Mouse (Mus musculus) forebrain, embryonic 16.5 days (tissue): ENCODE results near the gene Necap1. TPM values are rescaled to one million over a fixed set of nuclear protein-coding genes. Genes with fewer than 3 reads are reported as not detected.
A peak's percentile ranks its signal among the peaks of the same experiment; 100 is the strongest.

Experiments
- ATAC-seq: fragments of 200-750 bp; cut with Nextera tagmentation; 2 replicates; pipeline ENCODE4 v1.8.0; 2017; ENCODE audit warnings: mild to moderate bottlenecking, moderate library complexity
- H3K27ac ChIP-seq: fragments of 300-500 bp; sonication (generic); 2 replicates; pipeline ENCODE4 v1.5.1; 2014; ENCODE audit warnings: low read length, control low read depth
- H3K27me3 ChIP-seq: fragments of 300-500 bp; sonication (generic); replicated peaks from 2 replicates; pipeline ENCODE4 v1.6.1; 2014; ENCODE audit warnings: low read length; ENCODE audit not compliant: control insufficient read depth, insufficient read depth
- H3K36me3 ChIP-seq: fragments of 300-500 bp; sonication (generic); 2 replicates; pipeline ENCODE4 v1.6.1; 2014; ENCODE audit not compliant: control insufficient read depth, insufficient read depth
- H3K4me1 ChIP-seq: fragments of 300-500 bp; sonication (generic); replicated peaks from 2 replicates; pipeline ENCODE4 v1.6.1; 2014; ENCODE audit warnings: low read length; ENCODE audit not compliant: control insufficient read depth, insufficient read depth
- H3K4me2 ChIP-seq: fragments of 300-500 bp; sonication (generic); 2 replicates; pipeline ENCODE4 v1.6.1; 2014; ENCODE audit warnings: mild to moderate bottlenecking, low read length, control low read depth
- H3K4me3 ChIP-seq: fragments of 300-500 bp; sonication (generic); replicated peaks from 2 replicates; pipeline ENCODE4 v1.5.1; 2014; ENCODE audit warnings: mild to moderate bottlenecking, low read length, control low read depth
- H3K9ac ChIP-seq: fragments of 300-500 bp; sonication (generic); replicated peaks from 2 replicates; pipeline ENCODE4 v1.6.1; 2014; ENCODE audit warnings: low read depth, low read length, control low read depth
- H3K9me3 ChIP-seq: fragments of 300-500 bp; sonication (generic); 2 replicates; pipeline ENCODE4 v1.6.1; 2016; ENCODE audit warnings: low read length; ENCODE audit not compliant: control insufficient read depth
- WGBS: fragments of 180-500 bp; shearing (Covaris S2); extraction: QIAGEN DNeasy Blood & Tissue Kit; methylation state at CpG from one replicate; pipeline ENCODE4 v1.1.7; 2014; 5-methylcytosine and 5-hydroxymethylcytosine counted together
- polyA plus RNA-seq: library from polyadenylated mRNA; unstranded; fragments of >200 nt; fragmentation: Nextera tagmentation; extraction: Ambion mirVana; gene quantifications from 2 replicates; pipeline ENCODE4 v1.2.1, GENCODE M21; 2015

The Necap1 gene
- polyA plus RNA-seq, 1 experiment from 2014 or later = 139 TPM

- Histone ChIP-seq H3K4me3 (no peak overlapping the region), H3K27me3 (no peaks in the 10 kb centered on the region), H3K36me3 (no peaks in the 10 kb centered on the region), H3K9me3 (no peaks in the 10 kb centered on the region), H3K27ac (no peak overlapping the region), H3K4me2 (no peak overlapping the region), H3K4me1 (no peaks in the 10 kb centered on the region), H3K9ac (no peak overlapping the region)
- ATAC-seq = no peak
- WGBS = 87% methylated on average over 2 of the region's 2 CpGs
Observed at GRCm38 (mm10) chr6:122852696-122853095, 21.6 kb upstream of the Necap1 start.

DNA sequence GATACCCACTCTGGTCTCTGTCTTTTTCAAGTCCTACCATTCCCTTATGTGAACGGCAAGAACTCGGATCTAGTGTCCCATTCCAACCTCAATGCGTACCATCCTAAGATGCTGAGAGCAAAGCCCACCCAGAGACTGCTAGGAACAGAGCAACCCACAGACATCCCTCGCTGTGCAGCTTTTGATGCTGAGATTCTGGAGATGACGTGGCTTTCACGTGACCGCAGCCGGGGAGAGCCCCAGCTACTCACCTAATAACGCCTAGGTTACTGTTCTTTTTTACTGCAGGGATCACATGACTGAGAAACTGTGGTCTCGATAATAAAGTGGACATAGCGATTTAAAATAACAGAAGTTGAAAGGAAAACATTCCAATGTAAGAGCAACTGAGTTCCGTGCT, 19.7 kb upstream of the Necap1 start:
- Histone ChIP-seq H3K27me3 (no peaks in the 10 kb centered on the region), H3K9me3 (no peaks in the 10 kb centered on the region), H3K9ac (no peak overlapping the region), H3K27ac (no peak overlapping the region), H3K4me2 (no peak overlapping the region), H3K4me1 (no peaks in the 10 kb centered on the region), H3K36me3 (no peaks in the 10 kb centered on the region), H3K4me3 (no peak overlapping the region)
- WGBS = 88% methylated on average over 12 of the region's 12 CpGs
- no peak for ATAC-seq

GRCm38 (mm10) chr6:122855955-122856354, 18.3 kb upstream of the Necap1 start, which contains the start of gene C3ar1:
Gene C3ar1, minus strand, starts transcription at chr6:122856161.
- H3K4me1 ChIP-seq = no peaks in the 10 kb centered on the region
- 87% methylated on average over 7 of the region's 7 CpGs for WGBS
- no peak within 1 kb of the TSS for H3K4me2 ChIP-seq
- ATAC-seq = no peak
- H3K9me3 ChIP-seq = peaks cover 2% of the 10 kb centered on the region; the same call in 1 of the 2 replicates
- no peak within 1 kb of the TSS for H3K4me3 ChIP-seq
- H3K9ac ChIP-seq = no peak within 1 kb of the TSS
- no peaks in the 10 kb centered on the region for H3K36me3 ChIP-seq
- H3K27ac ChIP-seq = no peak within 1 kb of the TSS
- no peaks in the 10 kb centered on the region for H3K27me3 ChIP-seq

GRCm38 (mm10) chr6:122862434-122862833, 11.8 kb upstream of the Necap1 start:
- H3K27me3 ChIP-seq = no peaks in the 10 kb centered on the region
- H3K4me1 ChIP-seq = no peaks in the 10 kb centered on the region
- 85% methylated on average over 6 of the region's 6 CpGs for WGBS
- H3K4me3 ChIP-seq = no peak overlapping the region
- no peak overlapping the region for H3K27ac ChIP-seq
- H3K9me3 ChIP-seq = peaks cover 10% of the 10 kb centered on the region
- no peak overlapping the region for H3K4me2 ChIP-seq
- no peak for ATAC-seq
- no peaks in the 10 kb centered on the region for H3K36me3 ChIP-seq
- H3K9ac ChIP-seq = no peak overlapping the region

DNA sequence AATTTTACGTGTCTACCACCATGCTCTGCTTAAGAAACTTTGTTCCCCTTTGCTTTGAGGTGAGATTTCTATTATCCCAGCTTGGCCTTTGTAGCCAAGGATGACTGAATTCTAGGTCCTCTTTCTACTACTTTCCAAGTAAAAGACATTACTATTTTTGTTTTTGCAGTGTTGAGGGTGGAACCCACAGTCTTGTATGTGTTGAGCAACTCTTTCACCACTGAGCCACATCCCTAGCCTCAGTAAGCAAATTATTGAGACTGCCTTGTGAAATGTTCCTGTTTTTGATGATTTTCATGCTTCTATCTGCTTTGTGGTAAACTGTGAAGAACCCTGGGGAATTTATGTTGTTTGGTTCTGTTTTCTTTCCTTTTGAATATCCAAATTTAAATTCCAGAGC, 11.4 kb upstream of the Necap1 start:
- Histone ChIP-seq H3K4me1 (no peaks in the 10 kb centered on the region), H3K27ac (no peak overlapping the region), H3K4me3 (no peak overlapping the region), H3K4me2 (no peak overlapping the region), H3K36me3 (no peaks in the 10 kb centered on the region), H3K9me3 (peaks cover 10% of the 10 kb centered on the region), H3K9ac (no peak overlapping the region), H3K27me3 (no peaks in the 10 kb centered on the region)
- ATAC-seq = no peak
- 91% methylated on average over 1 of the region's 1 CpGs for WGBS

DNA sequence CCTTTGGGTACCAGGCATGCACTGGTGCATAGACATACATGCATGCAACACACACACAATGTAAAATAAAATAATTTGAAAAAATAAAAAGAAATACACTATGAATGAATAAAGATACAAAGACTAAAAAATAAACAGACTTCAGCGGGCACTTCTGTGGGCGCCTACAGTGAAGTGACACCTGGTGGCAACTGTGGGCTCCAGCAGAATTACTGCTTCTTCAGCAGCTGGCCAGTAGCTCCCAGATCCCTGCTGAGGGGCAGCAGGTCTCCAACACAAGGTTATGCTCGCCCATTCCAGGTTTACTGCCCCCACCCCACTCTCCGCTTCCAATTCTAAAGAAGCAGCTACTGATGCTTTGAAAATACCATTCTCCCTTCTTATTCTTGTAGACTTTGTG, 6.4 kb upstream of the Necap1 start:
- no peak for ATAC-seq
- Histone ChIP-seq H3K4me3 (no peak overlapping the region), H3K4me1 (no peaks in the 10 kb centered on the region), H3K27ac (no peak overlapping the region), H3K27me3 (no peaks in the 10 kb centered on the region), H3K4me2 (no peak overlapping the region), H3K9me3 (no peaks in the 10 kb centered on the region), H3K36me3 (no peaks in the 10 kb centered on the region), H3K9ac (no peak overlapping the region)
- WGBS = 73% methylated on average over 4 of the region's 4 CpGs

DNA sequence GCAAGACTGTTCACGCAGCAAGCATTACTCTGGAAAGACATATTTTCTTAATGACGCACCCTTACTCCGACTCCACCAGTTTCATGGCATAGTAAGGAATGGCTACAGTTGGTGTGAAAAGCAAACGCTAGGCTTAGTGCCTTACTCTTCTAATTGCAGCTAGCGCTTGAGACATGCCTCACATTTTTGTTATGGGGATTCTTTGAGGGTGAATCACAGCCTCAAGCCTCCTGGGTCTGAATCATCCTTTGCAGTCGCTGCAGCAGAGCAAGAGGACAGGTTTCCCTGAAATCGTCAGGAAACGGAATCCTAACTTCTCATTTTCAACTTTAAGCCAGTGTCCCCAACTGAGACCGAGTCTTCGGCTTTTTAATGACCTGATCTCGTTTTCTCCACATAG, 4.4 kb upstream of the Necap1 start:
- Histone ChIP-seq H3K27me3 (no peaks in the 10 kb centered on the region), H3K4me1 (0 out of 2 replicates have a peak, but pooled peaks cover 2% of the 10 kb centered on the region), H3K36me3 (no peaks in the 10 kb centered on the region), H3K4me2 (no peak overlapping the region), H3K9ac (no peak overlapping the region), H3K9me3 (no peaks in the 10 kb centered on the region), H3K27ac (no peak overlapping the region), H3K4me3 (no peak overlapping the region)
- WGBS = 87% methylated on average over 11 of the region's 11 CpGs
- ATAC-seq = no peak

DNA sequence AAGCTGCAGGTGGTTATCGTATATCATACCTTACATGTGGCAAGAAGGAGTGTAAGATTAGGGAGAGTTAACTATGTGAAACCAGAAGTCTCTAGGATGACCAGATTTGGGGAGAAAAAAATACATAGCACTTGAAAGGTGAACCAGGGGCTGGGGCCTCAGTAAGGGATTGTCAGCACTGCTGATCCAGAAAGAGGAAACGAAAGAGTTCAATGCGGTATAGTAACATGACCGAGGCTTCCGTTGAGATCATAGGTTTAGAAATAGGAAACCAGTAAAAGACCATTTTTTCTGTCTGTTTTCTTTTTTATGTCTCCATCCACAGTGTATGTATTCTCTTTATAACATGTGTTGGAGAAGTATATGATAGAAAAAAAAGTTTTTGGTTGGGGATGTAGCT, 1.5 kb upstream of the Necap1 start:
- peaks cover 15% of the 10 kb centered on the region for H3K4me1 ChIP-seq
- WGBS = 98% methylated on average over 5 of the region's 5 CpGs
- H3K4me3 ChIP-seq = no peak overlapping the region
- no peak overlapping the region for H3K4me2 ChIP-seq
- no peaks in the 10 kb centered on the region for H3K27me3 ChIP-seq
- no peaks in the 10 kb centered on the region for H3K9me3 ChIP-seq
- H3K36me3 ChIP-seq = no peaks in the 10 kb centered on the region; the same call in 1 of the 2 replicates
- H3K27ac ChIP-seq = no peak overlapping the region
- ATAC-seq = no peak
- no peak overlapping the region for H3K9ac ChIP-seq

DNA sequence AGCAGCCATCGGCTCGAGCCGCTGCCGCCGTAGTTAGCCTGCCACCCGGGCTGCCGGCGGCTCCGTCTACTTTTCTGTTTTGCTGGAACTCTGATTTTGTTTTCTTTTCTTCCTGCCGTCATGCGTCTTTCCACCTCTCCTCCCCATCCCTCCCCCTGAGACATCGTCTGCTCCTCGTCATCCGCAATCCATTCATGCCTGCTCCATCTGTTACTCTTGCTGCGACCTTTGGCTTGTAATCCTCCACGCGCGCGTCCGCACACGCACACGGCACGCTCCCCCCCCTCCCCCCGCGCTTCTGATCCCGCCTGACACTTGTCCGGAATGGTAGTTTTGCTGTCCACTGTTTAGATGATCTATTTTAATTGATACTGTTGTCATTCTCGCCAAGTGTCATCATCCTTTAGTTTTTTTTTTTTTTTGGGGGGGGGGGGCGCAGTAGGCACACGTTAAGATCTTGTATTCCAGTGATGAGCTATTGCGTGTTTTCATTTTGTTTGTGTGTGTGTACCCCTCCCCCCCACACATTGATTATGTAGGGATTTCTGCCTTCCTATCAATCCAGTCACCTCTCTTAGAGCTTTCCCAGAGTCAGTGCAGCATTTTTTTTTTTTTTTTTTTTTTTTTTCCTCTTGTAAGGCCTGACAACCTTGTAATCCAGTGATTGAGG, 581 bp downstream of the Necap1 start:
- Histone ChIP-seq H3K4me1 (peaks cover 15% of the 10 kb centered on the region), H3K9ac (peak overlapping the region; percentile 83), H3K27ac (peak overlapping the region; percentile 93), H3K27me3 (no peaks in the 10 kb centered on the region), H3K4me3 (peak overlapping the region; percentile 85), H3K9me3 (no peaks in the 10 kb centered on the region), H3K4me2 (peak overlapping the region; percentile 61), H3K36me3 (no peaks in the 10 kb centered on the region; the same call in 1 of the 2 replicates)
- 0% methylated on average over 31 of the region's 31 CpGs for WGBS
- peak; percentile 75 for ATAC-seq
